ENCODE assay signal across 8 mouse cellular contexts in genomic region chr3:134190046-134190445, GRCm38 (mm10). TPM values are rescaled to one million over a fixed set of nuclear protein-coding genes. Genes with fewer than 3 reads are reported as not detected.
A peak's percentile ranks its signal among the peaks of the same experiment; 100 is the strongest.
DNase-seq lines count a peak whose midpoint lies in the region; ATAC-seq lines count a peak whose summit lies in the region.

No protein-coding gene starts in this region.

- no peaks in the 10 kb centered on the region for H3K27me3 ChIP-seq in forebrain, embryonic 16.5 days (replicated peaks; ENCODE audit: control insufficient read depth, insufficient read depth, low read length)
- H3K27me3 ChIP-seq in limb, embryonic 11.5 days (ENCODE audit: control insufficient read depth, insufficient read depth, low read length): no peaks in the 10 kb centered on the region

- H3K9me3 ChIP-seq in forebrain, embryonic 16.5 days (ENCODE audit: control insufficient read depth, low read length): no peaks in the 10 kb centered on the region
- H3K9me3 ChIP-seq in limb, embryonic 11.5 days (ENCODE audit: control insufficient read depth, low read length): no peaks in the 10 kb centered on the region

- H3K27ac ChIP-seq in forebrain, embryonic 16.5 days (ENCODE audit: low read length): no peak overlapping the region
- no peak overlapping the region for H3K27ac ChIP-seq in limb, embryonic 11.5 days (replicated peaks; ENCODE audit: low read depth, low read length)

- peak; percentile 3 to 14 for DNase-seq in cerebellum, postnatal 10 days
- peak; percentile 26 for DNase-seq in Muller cell, postnatal 12 days (ENCODE audit: inconsistent ontology term)
- peak; percentile 78 for DNase-seq in limb, embryonic 11.5 days (ENCODE audit: low spot score)
- DNase-seq in retina, embryonic 14.5 days (ENCODE audit: low spot score): peak; percentile 19
- DNase-seq in ovary, postnatal 10 days (ENCODE audit: low spot score): no peak
- DNase-seq in cerebellum, adult 9-10 months: no peak

- H3K4me2 ChIP-seq in forebrain, embryonic 16.5 days (ENCODE audit: low read length): peak overlapping the region; percentile 70
- peak overlapping the region; percentile 31 for H3K4me2 ChIP-seq in limb, embryonic 11.5 days (ENCODE audit: low read depth, severe bottlenecking)

- peak overlapping the region; percentile 32; the same call in 1 of the 2 replicates for H3K9ac ChIP-seq in forebrain, embryonic 16.5 days (replicated peaks; ENCODE audit: low read depth, low read length)
- no peak overlapping the region for H3K9ac ChIP-seq in limb, embryonic 11.5 days (ENCODE audit: low read length)

- no peaks in the 10 kb centered on the region for H3K36me3 ChIP-seq in forebrain, embryonic 16.5 days (ENCODE audit: control insufficient read depth, insufficient read depth)
- H3K36me3 ChIP-seq in limb, embryonic 11.5 days (ENCODE audit: control insufficient read depth, insufficient read depth, low read length): no peaks in the 10 kb centered on the region

- ATAC-seq in cerebellum, adult (ENCODE audit: insufficient number of reproducible peaks, low FRiP score, low TSS enrichment): no peak
- ATAC-seq in forebrain, embryonic 16.5 days: peak; percentile 76
- peak; percentile 80 for ATAC-seq in limb, embryonic 11.5 days (ENCODE audit: insufficient number of reproducible peaks, low FRiP score, low TSS enrichment, low read depth)

- H3K4me3 ChIP-seq in forebrain, embryonic 16.5 days (replicated peaks; ENCODE audit: low read length): peak overlapping the region; percentile 37
- H3K4me3 ChIP-seq in limb, embryonic 11.5 days (ENCODE audit: low read depth, low read length): no peak overlapping the region; the same call in 1 of the 2 replicates

- peaks cover 13% of the 10 kb centered on the region for H3K4me1 ChIP-seq in forebrain, embryonic 16.5 days (replicated peaks; ENCODE audit: control insufficient read depth, insufficient read depth, low read length)
- no peaks in the 10 kb centered on the region for H3K4me1 ChIP-seq in limb, embryonic 11.5 days (ENCODE audit: control insufficient read depth, insufficient read depth, low read length)

- WGBS in forebrain, embryonic 16.5 days: 2% methylated on average over 11 of the region's 11 CpGs
- 7% methylated on average over 11 of the region's 11 CpGs for WGBS in limb, embryonic 11.5 days

RNA-seq across cellular contexts. Expression of gene Cxxc4, which starts 46.2 kb away (rescaled TPM):
- polyA plus RNA-seq in forebrain, embryonic 16.5 days (2015; fragmentation: Nextera tagmentation; extraction: Ambion mirVana): 12.3 and 15.3 TPM in 2 replicates
- 7.9 and 9.1 TPM in 2 replicates for polyA plus RNA-seq in limb, embryonic 11.5 days (2014; fragmentation: Nextera tagmentation; extraction: Ambion mirVana)

Comparison
In these comparisons a context has a peak if more than half of its experiments do, and no peak if none do; other contexts are left out.
1. DNase-seq: peak in cerebellum, postnatal 10 days (2 of 2), Muller cell, postnatal 12 days (single experiment), limb, embryonic 11.5 days (single experiment) and retina, embryonic 14.5 days (single experiment); none in ovary, postnatal 10 days (single experiment) and cerebellum, adult 9-10 months (single experiment).